Mouse (Mus musculus): ENCODE measurements around the gene Defa26.
"Not testable (repeated sequence)": the region's sequence is repeated elsewhere in the genome, so short reads cannot be mapped to it uniquely, and the experiment has no call there.

The Defa26 gene

DNA sequence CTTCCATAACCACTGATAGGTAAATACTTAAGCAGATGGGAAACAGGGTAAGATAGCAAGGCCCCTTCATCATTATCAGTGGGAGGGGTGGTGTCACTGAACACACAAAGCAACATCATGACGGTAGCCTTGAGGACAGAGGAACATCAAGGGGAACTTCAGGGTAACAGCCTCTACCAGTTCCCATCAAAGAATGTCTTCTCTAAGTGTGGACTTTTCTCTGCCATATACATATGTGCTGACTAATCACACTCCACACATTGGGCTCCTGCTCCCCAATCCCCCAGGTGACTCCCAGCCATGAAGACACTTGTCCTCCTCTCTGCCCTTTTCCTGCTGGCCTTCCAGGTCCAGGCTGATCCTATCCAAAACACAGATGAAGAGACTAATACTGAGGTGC is at the start of gene Defa26:
Gene Defa26 (plus strand): TSS at position 301 of the 400 bp plus-strand sequence.
- not testable (repeated sequence) for DNase-seq (ENCODE audit: low spot score in 2 of 2)

DNA sequence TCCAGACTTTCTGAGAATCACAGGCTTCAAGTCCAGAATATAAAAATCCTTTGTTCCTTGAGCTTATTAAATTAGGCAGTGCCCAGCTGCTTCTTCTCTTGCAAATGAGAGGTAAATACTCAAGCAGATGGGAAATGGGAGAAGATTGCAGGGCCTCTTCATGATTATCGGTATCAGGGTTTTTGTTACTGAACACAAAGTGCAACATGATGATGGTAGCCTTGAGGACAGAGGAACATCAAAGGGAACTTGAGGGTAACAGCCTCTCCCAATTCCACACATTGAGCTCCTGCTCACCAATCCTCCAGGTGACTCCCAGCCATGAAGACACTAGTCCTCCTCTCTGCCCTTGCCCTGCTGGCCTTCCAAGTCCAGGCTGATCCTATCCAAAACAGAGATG is 35.3 kb upstream of the Defa26 start, which contains the start of gene Defa28:
Gene Defa28 (plus strand): TSS at position 301 of the 400 bp plus-strand sequence.
- not testable (repeated sequence) for DNase-seq (ENCODE audit: low spot score in 2 of 2)

DNA sequence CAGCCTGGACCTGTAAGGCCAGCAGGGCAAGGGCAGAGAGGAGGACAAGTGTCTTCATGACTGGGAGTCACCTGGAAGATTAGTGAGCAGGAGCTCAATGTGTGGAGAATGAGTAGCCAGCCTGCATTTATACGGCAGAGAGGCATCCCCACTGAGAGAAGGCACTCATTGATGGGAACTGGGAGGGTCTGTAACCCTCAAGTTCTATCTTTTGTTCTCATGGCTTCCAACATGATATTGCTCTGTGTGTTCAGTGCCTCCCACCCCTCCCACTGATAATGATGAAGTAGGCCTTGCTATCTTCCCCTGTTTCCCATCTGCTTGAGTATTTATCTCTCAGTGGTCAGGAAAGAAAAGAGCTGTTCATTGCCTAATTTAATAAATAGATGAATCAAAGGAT is 23.6 kb upstream of the Defa26 start, which contains the start of gene Gm7861:
Gene Gm7861 (minus strand): TSS at position 101 of the 400 bp plus-strand sequence.
- not testable (repeated sequence) for DNase-seq (ENCODE audit: low spot score in 2 of 2)

DNA sequence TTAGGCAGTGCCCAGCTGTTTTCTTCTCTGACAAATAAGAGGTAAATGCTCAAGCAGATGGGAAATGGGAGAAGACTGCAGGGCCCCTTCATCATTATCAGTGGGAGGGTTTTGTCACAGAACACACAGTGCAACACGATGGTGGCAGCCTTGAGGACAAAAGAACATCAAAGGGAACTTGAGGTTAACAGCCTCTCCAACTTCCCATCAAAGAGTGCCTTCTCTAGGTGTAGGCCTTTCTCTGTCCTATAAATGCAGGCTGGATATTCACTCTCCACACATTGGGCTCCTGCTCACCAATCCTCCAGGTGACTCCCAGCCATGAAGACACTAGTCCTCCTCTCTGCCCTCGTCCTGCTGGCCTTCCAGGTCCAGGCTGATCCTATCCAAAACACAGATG is 37.5 kb downstream of the Defa26 start, which contains the start of gene Defa17:
Gene Defa17 (plus strand): TSS at position 301 of the 400 bp plus-strand sequence.
- not testable (repeated sequence) for DNase-seq (ENCODE audit: low spot score in 2 of 2)

DNA sequence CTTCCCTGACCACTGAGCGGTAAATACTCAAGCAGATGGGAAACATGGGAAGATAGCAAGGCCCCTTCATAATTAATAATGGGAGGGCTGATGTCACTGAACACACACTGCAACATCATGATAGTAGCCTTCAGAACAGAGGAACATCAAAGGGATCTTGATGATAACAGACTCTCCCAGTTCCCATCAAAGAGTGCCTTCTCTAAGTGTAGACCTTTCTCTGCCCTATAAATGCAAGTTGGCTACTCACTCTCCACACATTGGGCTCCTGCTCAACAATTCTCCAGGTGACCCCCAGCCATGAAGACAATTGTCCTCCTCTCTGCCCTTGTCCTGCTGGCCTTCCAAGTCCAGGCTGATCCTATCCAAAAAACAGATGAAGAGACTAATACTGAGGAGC is 47.5 kb downstream of the Defa26 start, which contains the start of gene Defa34:
Gene Defa34 (plus strand): TSS at position 301 of the 400 bp plus-strand sequence.
- DNase-seq (ENCODE audit: low spot score in 2 of 2): not testable (repeated sequence)
